Mouse (Mus musculus) stomach, embryonic 16.5 days (tissue): ENCODE results near the gene Rpa2. TPM values are rescaled to one million over a fixed set of nuclear protein-coding genes. Genes with fewer than 3 reads are reported as not detected.
"Not testable (repeated sequence)": the region's sequence is repeated elsewhere in the genome, so short reads cannot be mapped to it uniquely, and the experiment has no call there.

ENCODE experiments used
- ATAC-seq: fragments of 200-750 bp; cut with Nextera tagmentation; 2 replicates; pipeline ENCODE4 v1.8.0; 2017; ENCODE audit warnings: moderate number of reproducible peaks, moderate TSS enrichment; ENCODE audit not compliant: insufficient read depth, low FRiP score
- H3K27ac ChIP-seq: fragments of 300-500 bp; sonication (generic); 2 replicates; pipeline ENCODE4 v1.5.1; 2014; ENCODE audit warnings: low read length
- H3K27me3 ChIP-seq: fragments of 300-500 bp; sonication (generic); 2 replicates; pipeline ENCODE4 v1.6.1; 2014; ENCODE audit warnings: low read length, control low read depth, mixed read lengths; ENCODE audit not compliant: control insufficient read depth, insufficient read depth
- H3K36me3 ChIP-seq: fragments of 300-500 bp; sonication (generic); 2 replicates; pipeline ENCODE4 v1.6.1; 2014; ENCODE audit warnings: low read length; ENCODE audit not compliant: control insufficient read depth, insufficient read depth
- H3K4me1 ChIP-seq: fragments of 300-500 bp; sonication (generic); 2 replicates; pipeline ENCODE4 v1.6.1; 2014; ENCODE audit warnings: low read length, control low read depth, mixed read lengths; ENCODE audit not compliant: control insufficient read depth, insufficient read depth
- H3K4me2 ChIP-seq: fragments of 300-500 bp; sonication (generic); 2 replicates; pipeline ENCODE4 v1.6.1; 2014; ENCODE audit warnings: low read depth, low read length, mixed read lengths
- H3K4me3 ChIP-seq: fragments of 300-500 bp; sonication (generic); replicated peaks from 2 replicates; pipeline ENCODE4 v1.5.1; 2014; ENCODE audit warnings: mild to moderate bottlenecking, low read length
- H3K9ac ChIP-seq: fragments of 300-500 bp; sonication (generic); 2 replicates; pipeline ENCODE4 v1.6.1; 2014; ENCODE audit warnings: low read length
- H3K9me3 ChIP-seq: fragments of 300-500 bp; sonication (generic); replicated peaks from 2 replicates; pipeline ENCODE4 v1.6.1; 2016; ENCODE audit warnings: low read length, control low read depth; ENCODE audit not compliant: control insufficient read depth
- WGBS: fragments of 180-500 bp; shearing (Covaris S2); extraction: QIAGEN DNeasy Blood & Tissue Kit; methylation state at CpG from one replicate; pipeline ENCODE4 v1.1.7; 2014; 5-methylcytosine and 5-hydroxymethylcytosine counted together
- polyA plus RNA-seq: library from polyadenylated mRNA; unstranded; fragments of >200 nt; fragmentation: Nextera tagmentation; extraction: Ambion mirVana; gene quantifications from 2 replicates; pipeline ENCODE4 v1.2.1, GENCODE M21; 2015

The Rpa2 gene
- polyA plus RNA-seq, 1 experiment from 2014 or later = 75.3 TPM

DNA sequence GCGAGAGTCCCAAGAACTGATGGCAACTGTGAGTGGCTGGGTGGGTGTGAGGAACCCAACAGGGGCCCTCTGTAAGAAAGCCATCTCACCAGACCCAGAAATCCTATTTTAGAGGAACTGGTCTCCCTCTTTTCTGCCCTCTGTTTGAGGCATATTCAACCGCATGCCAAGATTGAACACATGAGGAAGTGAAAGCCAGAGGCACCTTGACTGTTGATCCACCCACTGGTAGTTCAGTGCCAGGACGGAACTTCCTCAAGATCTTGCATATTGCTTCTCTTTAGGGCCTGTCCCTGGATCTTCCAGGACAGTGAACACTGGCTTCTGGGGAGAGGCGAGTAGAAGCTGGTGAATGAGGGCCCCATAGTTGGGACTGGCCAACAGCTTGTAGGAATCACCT, 12.2 kb downstream of the Rpa2 start:
- Histone ChIP-seq H3K4me1 (no peaks in the 10 kb centered on the region), H3K9ac (no peak overlapping the region), H3K27ac (no peak overlapping the region), H3K9me3 (no peaks in the 10 kb centered on the region), H3K36me3 (peaks cover 25% of the 10 kb centered on the region), H3K27me3 (no peaks in the 10 kb centered on the region), H3K4me3 (no peak overlapping the region), H3K4me2 (no peak overlapping the region)
- no peak for ATAC-seq
- WGBS = 87% methylated on average over 4 of the region's 4 CpGs

- H3K27me3 ChIP-seq = no peaks in the 10 kb centered on the region
- 80% methylated on average over 2 of the region's 2 CpGs for WGBS
- no peak overlapping the region for H3K4me2 ChIP-seq
- no peaks in the 10 kb centered on the region for H3K4me1 ChIP-seq
- no peaks in the 10 kb centered on the region for H3K9me3 ChIP-seq
- H3K36me3 ChIP-seq = 0 out of 2 replicates have a peak, but pooled peaks cover 3% of the 10 kb centered on the region
- H3K27ac ChIP-seq = no peak overlapping the region
- no peak overlapping the region for H3K4me3 ChIP-seq
- H3K9ac ChIP-seq = no peak overlapping the region
- no peak for ATAC-seq
These were observed 15.6 kb downstream of the Rpa2 start for GRCm38 (mm10) chr4:132783732-132784131.

DNA sequence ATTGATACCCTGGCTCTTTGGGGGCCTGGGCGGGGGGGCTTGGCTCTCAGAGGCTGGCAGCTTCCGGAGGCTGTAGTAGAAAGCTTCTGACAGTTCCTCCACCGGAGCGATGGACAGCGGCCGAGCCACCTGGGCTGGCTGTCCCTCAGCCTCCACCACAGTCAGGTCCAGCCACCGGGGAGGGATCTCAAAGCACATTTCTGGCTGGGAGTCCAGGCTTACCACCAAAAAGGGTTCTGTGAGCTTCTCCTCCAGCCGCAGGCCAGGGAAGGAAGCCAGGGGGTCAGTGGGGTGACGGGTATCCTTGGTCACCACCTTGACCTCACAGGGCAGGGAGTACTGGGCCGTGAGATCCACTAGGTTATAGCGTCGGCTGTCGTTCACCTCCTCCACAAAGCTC, 17.1 kb downstream of the Rpa2 start:
- Histone ChIP-seq H3K27me3 (no peaks in the 10 kb centered on the region), H3K4me1 (no peaks in the 10 kb centered on the region), H3K4me2 (no peak overlapping the region), H3K36me3 (no peaks in the 10 kb centered on the region), H3K9ac (no peak overlapping the region), H3K4me3 (no peak overlapping the region), H3K27ac (no peak overlapping the region), H3K9me3 (no peaks in the 10 kb centered on the region)
- no peak for ATAC-seq
- 90% methylated on average over 13 of the region's 13 CpGs for WGBS

DNA sequence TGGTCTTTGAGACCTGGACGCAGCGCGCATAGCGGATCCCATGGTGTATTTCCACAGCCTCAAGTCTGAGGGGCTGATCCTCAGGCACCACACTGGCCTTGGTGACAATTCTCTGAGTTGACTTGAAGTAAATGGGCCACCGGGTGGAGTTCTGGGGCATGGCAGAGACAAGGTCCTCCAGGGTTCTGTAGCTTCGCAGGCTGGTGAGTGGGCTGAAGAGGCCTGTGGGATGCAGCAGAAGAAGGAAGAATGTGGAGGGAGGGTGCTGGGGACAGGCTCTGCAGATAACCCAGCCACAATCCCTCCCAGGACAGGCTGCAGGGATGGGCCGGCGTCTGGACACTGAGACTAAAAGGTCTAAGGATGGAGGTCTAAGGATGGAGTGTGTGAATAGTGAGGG, 21.6 kb downstream of the Rpa2 start:
- Histone ChIP-seq H3K9ac (no peak overlapping the region), H3K4me1 (no peaks in the 10 kb centered on the region), H3K4me3 (no peak overlapping the region), H3K4me2 (no peak overlapping the region), H3K9me3 (no peaks in the 10 kb centered on the region), H3K27ac (no peak overlapping the region), H3K27me3 (no peaks in the 10 kb centered on the region), H3K36me3 (no peaks in the 10 kb centered on the region)
- WGBS = 88% methylated on average over 8 of the region's 8 CpGs
- ATAC-seq = no peak

DNA sequence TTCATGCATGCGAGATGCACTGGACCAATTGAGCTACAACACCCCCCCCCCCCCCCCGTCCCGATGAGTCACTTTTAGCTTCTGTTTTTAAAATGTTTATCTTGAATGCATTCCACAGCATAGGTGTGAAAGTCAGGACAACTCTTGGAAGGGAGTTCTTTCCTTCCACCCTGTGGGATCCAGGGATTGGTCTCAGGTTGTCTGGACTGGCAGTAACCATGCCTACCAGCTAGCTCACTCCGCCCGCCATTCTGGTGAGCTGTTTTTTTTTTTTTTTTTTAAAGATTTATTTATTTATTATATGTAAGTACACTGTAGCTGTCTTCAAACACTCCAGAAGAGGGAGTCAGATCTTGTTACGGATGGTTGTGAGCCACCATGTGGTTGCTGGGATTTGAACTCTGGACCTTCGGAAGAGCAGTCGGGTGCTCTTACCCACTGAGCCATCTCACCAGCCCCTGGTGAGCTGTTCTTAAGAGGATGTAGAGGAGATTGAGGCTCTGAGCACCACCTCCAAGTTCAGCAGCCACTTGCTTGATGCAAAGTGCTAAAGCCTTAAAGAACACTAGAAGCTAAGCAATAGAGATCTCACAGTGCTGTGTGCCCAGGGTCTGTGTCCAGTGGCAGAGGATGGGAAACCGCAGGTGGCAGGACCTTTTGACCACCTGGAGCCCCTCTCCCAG, 25.3 kb downstream of the Rpa2 start:
- 78% methylated on average over 8 of the region's 9 CpGs for WGBS
- not testable (repeated sequence) for H3K4me3 ChIP-seq, ATAC-seq, H3K9me3 ChIP-seq, H3K36me3 ChIP-seq, H3K4me1 ChIP-seq, H3K27me3 ChIP-seq, H3K27ac ChIP-seq, H3K4me2 ChIP-seq, H3K9ac ChIP-seq

GRCm38 (mm10) chr4:132794028-132794427, 25.9 kb downstream of the Rpa2 start:
- Histone ChIP-seq H3K4me3 (no peak overlapping the region), H3K9me3 (no peaks in the 10 kb centered on the region), H3K4me2 (no peak overlapping the region), H3K27me3 (peaks cover 4% of the 10 kb centered on the region; the same call in 1 of the 2 replicates), H3K4me1 (no peaks in the 10 kb centered on the region), H3K9ac (no peak overlapping the region), H3K36me3 (no peaks in the 10 kb centered on the region), H3K27ac (no peak overlapping the region)
- WGBS = 55% methylated on average over 9 of the region's 9 CpGs
- no peak for ATAC-seq

- Histone ChIP-seq H3K9me3 (no peaks in the 10 kb centered on the region), H3K4me3 (no peak overlapping the region), H3K27ac (no peak overlapping the region)
These were observed 26.6 kb downstream of the Rpa2 start for GRCm38 (mm10) chr4:132794760-132795159.

GRCm38 (mm10) chr4:132795171-132795570, 27.0 kb downstream of the Rpa2 start:
- ATAC-seq = no peak
- Histone ChIP-seq H3K36me3 (no peaks in the 10 kb centered on the region), H3K9me3 (no peaks in the 10 kb centered on the region), H3K27ac (no peak overlapping the region), H3K27me3 (peaks cover 4% of the 10 kb centered on the region; the same call in 1 of the 2 replicates), H3K4me1 (no peaks in the 10 kb centered on the region), H3K4me3 (no peak overlapping the region), H3K4me2 (no peak overlapping the region), H3K9ac (no peak overlapping the region)
- 59% methylated on average over 7 of the region's 7 CpGs for WGBS

More at GRCm38 (mm10) chr4:132794760-132795159, 26.6 kb downstream of the Rpa2 start:
- Histone ChIP-seq H3K4me2 (no peak overlapping the region), H3K9ac (no peak overlapping the region), H3K36me3 (no peaks in the 10 kb centered on the region), H3K27me3 (peaks cover 4% of the 10 kb centered on the region; the same call in 1 of the 2 replicates), H3K4me1 (no peaks in the 10 kb centered on the region)
- WGBS = 66% methylated on average over 8 of the region's 8 CpGs
- no peak for ATAC-seq

GRCm38 (mm10) chr4:132796196-132796886, 28.2 kb downstream of the Rpa2 start, which contains the start of gene Themis2:
Gene Themis2 (minus strand): TSS chr4:132796387.
- peak; percentile 74; the same call in 1 of the 2 replicates for ATAC-seq
- Histone ChIP-seq H3K4me2 (peak within 1 kb of the TSS; percentile 61), H3K4me3 (peak within 1 kb of the TSS; percentile 48), H3K36me3 (no peaks in the 10 kb centered on the region), H3K27me3 (peaks cover 4% of the 10 kb centered on the region; the same call in 1 of the 2 replicates), H3K9ac (peak within 1 kb of the TSS; percentile 69), H3K27ac (no peak within 1 kb of the TSS), H3K9me3 (no peaks in the 10 kb centered on the region), H3K4me1 (no peaks in the 10 kb centered on the region)
- 3% methylated on average over 21 of the region's 21 CpGs for WGBS
